ENCODE assay signal across 25 mouse cellular contexts in the genomic region with DNA sequence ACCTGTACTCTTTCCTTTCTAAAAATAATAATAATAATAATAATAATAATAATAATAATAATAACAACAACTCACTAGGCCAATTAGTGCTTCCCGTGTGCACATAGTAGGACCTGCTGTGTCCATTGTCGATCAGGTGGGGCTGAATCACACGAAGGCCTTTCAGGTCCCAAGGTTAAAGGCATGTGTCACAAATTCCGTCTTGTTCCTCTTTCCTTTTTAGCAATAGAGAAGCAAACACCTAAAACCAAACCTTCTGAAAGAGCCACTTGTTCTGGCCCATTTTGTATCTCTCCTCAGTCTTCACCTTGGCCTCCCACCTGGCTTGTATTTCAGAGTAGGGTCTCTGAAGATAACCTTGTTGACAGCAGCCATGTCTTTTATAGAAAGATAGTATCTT.
"Had no signal": no experiment of that assay in that cellular context is flagged by ENCODE, and none has a peak within 500 bp of the region (broad histone marks: within the 10 kb centered on the region; RNA-seq: fewer than 3 reads in every experiment).

No protein-coding gene starts in this region.

- H3K36me3 ChIP-seq: heart, embryonic 15.5 days; hindbrain, embryonic 15.5 days; limb, embryonic 15.5 days had no signal

- H3K27me3 ChIP-seq: heart, embryonic 13.5 days; heart, embryonic 15.5 days; hindbrain, embryonic 13.5 days; hindbrain, embryonic 15.5 days; intestine, embryonic 15.5 days; limb, embryonic 13.5 days; limb, embryonic 15.5 days; liver, embryonic 12.5 days had no signal

- H3K9me3 ChIP-seq: heart, embryonic 10.5 days; heart, embryonic 13.5 days; heart, embryonic 15.5 days; hindbrain, embryonic 13.5 days; hindbrain, embryonic 15.5 days; intestine, embryonic 15.5 days; limb, embryonic 13.5 days; limb, embryonic 15.5 days; liver, embryonic 12.5 days had no signal

- H3K4me2 ChIP-seq: heart, embryonic 13.5 days; heart, embryonic 15.5 days; intestine, embryonic 15.5 days; limb, embryonic 13.5 days; limb, embryonic 15.5 days; liver, embryonic 12.5 days had no signal

- H3K9ac ChIP-seq: heart, embryonic 13.5 days; heart, embryonic 15.5 days; hindbrain, embryonic 13.5 days; hindbrain, embryonic 15.5 days; intestine, embryonic 15.5 days; limb, embryonic 13.5 days; limb, embryonic 15.5 days; liver, embryonic 12.5 days had no signal

- DNase-seq: gastrocnemius, adult 2 months; gastrocnemius, postnatal 10 days; gastrocnemius, postnatal 25 days; heart, adult 18-20 months; heart, postnatal 14 days; heart, postnatal 36 days; kidney, adult 18-20 months; kidney, adult 8-10 months; kidney, postnatal 10 days; kidney, postnatal 25 days; kidney, postnatal 4 days; layer of hippocampus, postnatal 36 days; left cerebral cortex, postnatal 4 days had no signal

- H3K4me3 ChIP-seq: gastrocnemius, adult 2 months; heart, embryonic 10.5 days; heart, embryonic 13.5 days; heart, embryonic 15.5 days; hindbrain, embryonic 13.5 days; hindbrain, embryonic 15.5 days; intestine, embryonic 15.5 days; layer of hippocampus, adult 2 months; limb, embryonic 13.5 days; limb, embryonic 15.5 days; liver, embryonic 12.5 days had no signal

- H3K27ac ChIP-seq: gastrocnemius, adult 2 months; heart, embryonic 10.5 days; heart, embryonic 13.5 days; heart, embryonic 15.5 days; hindbrain, embryonic 13.5 days; hindbrain, embryonic 15.5 days; intestine, embryonic 15.5 days; layer of hippocampus, adult 2 months; limb, embryonic 13.5 days; limb, embryonic 15.5 days; liver, embryonic 12.5 days had no signal

- ATAC-seq: inflammation-experienced regulatory T-cells, adult 6 months; intestine, embryonic 15.5 days; intestine, postnatal 0 days; liver, embryonic 12.5 days had no signal
